Mouse (Mus musculus) liver, adult 2 months (tissue): ENCODE measurements around the gene Ddx28. TPM values are rescaled to one million over a fixed set of nuclear protein-coding genes. Genes with fewer than 3 reads are reported as not detected.

Experiments
- DNase-seq: peaks from one replicate; pipeline ENCODE4 v3.0.0-alpha.2; 2011; ENCODE audit warnings: low read depth, low spot score; ENCODE audit errors: extremely low read depth
- H3K27ac ChIP-seq: fragments of 200-500 bp; replicated peaks from 2 replicates; pipeline ENCODE4 v1.5.1; 2012; ENCODE audit warnings: low read depth, mild to moderate bottlenecking, control low read depth, inconsistent platforms, low read length; ENCODE audit not compliant: insufficient read depth
- H3K27me3 ChIP-seq: fragments of 200-500 bp; 2 replicates; pipeline ENCODE4 v1.6.1; 2012; ENCODE audit warnings: mild to moderate bottlenecking, moderate library complexity, low read length, inconsistent platforms; ENCODE audit not compliant: control insufficient read depth, insufficient read depth
- H3K36me3 ChIP-seq: fragments of 200-500 bp; 2 replicates; pipeline ENCODE4 v1.6.1; 2012; ENCODE audit warnings: low read length, inconsistent platforms; ENCODE audit not compliant: control insufficient read depth, insufficient read depth
- H3K4me1 ChIP-seq: fragments of 200-500 bp; 2 replicates; pipeline ENCODE4 v1.6.1; 2011; ENCODE audit warnings: low read length; ENCODE audit not compliant: control insufficient read depth, insufficient read depth
- H3K4me3 ChIP-seq: fragments of 200-500 bp; 2 replicates; pipeline ENCODE4 v1.5.1; 2011; ENCODE audit warnings: low read depth, mild to moderate bottlenecking, control low read depth, low read length, moderate library complexity; ENCODE audit not compliant: insufficient read depth
- H3K79me2 ChIP-seq: fragments of 200-500 bp; 2 replicates; pipeline ENCODE4 v1.6.1; 2012; ENCODE audit warnings: inconsistent platforms, mild to moderate bottlenecking, low read length, moderate library complexity; ENCODE audit not compliant: control insufficient read depth, insufficient read depth
- H3K9ac ChIP-seq: fragments of 200-500 bp; 2 replicates; pipeline ENCODE4 v1.6.1; 2012; ENCODE audit warnings: low read depth, mild to moderate bottlenecking, control low read depth, inconsistent platforms, low read length
- CTCF ChIP-seq: fragments of 200-500 bp; IDR thresholded peaks from 2 replicates; pipeline ENCODE4 v1.5.1; 2011; ENCODE audit warnings: low read depth, low read length, control low read depth
- POLR2A ChIP-seq: fragments of 200-500 bp; IDR thresholded peaks from 2 replicates; pipeline ENCODE4 v1.6.1; 2011; ENCODE audit warnings: low read length, control low read depth; ENCODE audit not compliant: insufficient read depth; ENCODE audit errors: extremely low read depth
- WGBS: fragments of 180-500 bp; shearing (Covaris S2); methylation state at CpG from one replicate; pipeline ENCODE4 v1.1.7; 2018; 5-methylcytosine and 5-hydroxymethylcytosine counted together
- polyA plus RNA-seq: library from polyadenylated mRNA; depleted of rRNA; stranded (reverse); fragments of >200 nt; gene quantifications from 2 replicates; pipeline ENCODE4 v1.2.3, GENCODE M21; 2012; rRNA removed
- total RNA-seq: library from RNA; depleted of rRNA; stranded (reverse); fragments of >200 nt; gene quantifications from 2 replicates; pipeline ENCODE4 v1.2.3, GENCODE M21; 2014; rRNA removed

Ddx28 gene
- total and polyA plus RNA-seq, 2 experiments = 9.6 to 10.3 TPM

DNA sequence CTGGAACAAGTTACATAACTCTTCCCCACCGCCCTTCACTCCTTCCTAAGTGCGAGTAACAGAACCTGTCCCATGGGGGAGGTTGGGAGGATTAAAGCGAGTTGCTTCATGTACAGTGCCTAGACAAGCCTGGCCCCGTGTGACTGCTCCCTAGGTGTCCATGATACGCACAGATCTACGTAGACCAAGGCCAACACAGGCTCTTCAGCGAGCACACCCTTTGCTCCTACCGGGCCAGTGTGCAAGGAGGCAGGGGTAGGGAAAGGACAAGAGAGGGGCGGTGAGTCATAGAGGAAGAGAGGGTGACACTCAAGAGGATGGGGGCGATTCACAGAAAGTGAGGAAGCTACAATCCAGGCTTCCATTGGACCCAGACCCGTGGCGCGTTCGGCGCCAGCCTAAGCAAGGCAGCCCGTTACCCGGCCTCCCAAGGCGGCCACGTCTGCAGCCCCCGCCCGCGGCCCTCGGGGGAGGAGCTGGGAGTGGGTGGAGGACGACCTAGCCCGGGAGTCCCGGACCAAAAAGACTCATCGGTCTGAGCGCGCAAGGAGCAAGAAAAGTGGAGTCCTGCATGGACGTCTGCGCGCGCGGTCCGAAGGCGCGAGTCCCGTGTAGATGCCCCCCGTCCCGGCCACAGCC lies 46.3 kb downstream of the Ddx28 start:
- peak overlapping the region; percentile 94 for H3K9ac ChIP-seq
- H3K4me3 ChIP-seq = peak overlapping the region; percentile 91
- peaks cover 20% of the 10 kb centered on the region; the same call in 1 of the 2 replicates for H3K79me2 ChIP-seq
- peaks cover 13% of the 10 kb centered on the region for H3K4me1 ChIP-seq
- no peaks in the 10 kb centered on the region for H3K36me3 ChIP-seq
- H3K27me3 ChIP-seq = no peaks in the 10 kb centered on the region
- WGBS = 3% methylated on average over 40 of the region's 40 CpGs
- peak overlapping the region; percentile 67 for H3K27ac ChIP-seq
- TF ChIP-seq POLR2A = no peak
- TF ChIP-seq CTCF = no peak
- no peak for DNase-seq

DNA sequence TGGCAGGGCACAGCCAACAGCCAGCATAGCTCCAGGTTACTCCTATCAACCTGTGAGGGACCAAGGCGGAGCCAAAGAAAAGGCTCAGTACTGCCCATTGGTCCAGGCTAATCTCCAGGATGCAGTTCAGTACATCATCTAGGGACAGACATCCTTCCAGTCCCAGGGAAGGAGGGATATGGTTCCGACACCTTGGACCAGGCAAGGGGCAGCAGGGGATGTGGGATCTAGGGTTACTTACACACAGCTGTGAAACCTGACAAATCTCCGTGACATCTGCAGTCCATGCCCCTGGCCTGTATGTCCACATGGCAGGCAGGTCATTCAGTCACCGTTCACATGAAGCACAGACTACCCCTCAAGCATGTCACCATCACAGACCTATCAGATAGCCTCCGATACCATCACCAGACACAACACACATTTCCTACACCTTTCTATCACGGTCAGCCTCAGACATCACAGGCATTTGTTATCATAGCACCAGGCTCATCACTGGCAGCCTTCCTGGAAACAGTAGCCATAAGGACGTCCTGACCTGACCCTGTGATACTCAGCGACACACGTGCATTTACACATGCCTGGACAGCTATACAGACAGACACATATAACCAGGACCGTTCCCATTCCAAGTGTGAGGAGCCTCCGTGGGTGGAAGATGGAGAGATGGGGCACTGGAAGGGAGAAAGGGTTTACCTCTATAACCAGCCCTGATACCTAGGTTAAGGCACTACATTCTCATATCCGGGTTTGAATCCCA lies 47.0 kb downstream of the Ddx28 start:
- no peaks in the 10 kb centered on the region for H3K36me3 ChIP-seq
- peaks cover 20% of the 10 kb centered on the region; the same call in 1 of the 2 replicates for H3K79me2 ChIP-seq
- no peaks in the 10 kb centered on the region for H3K27me3 ChIP-seq
- H3K4me3 ChIP-seq = peak overlapping the region; percentile 91; the same call in 1 of the 2 replicates
- 53% methylated on average over 12 of the region's 12 CpGs for WGBS
- H3K27ac ChIP-seq = no peak overlapping the region
- peaks cover 13% of the 10 kb centered on the region for H3K4me1 ChIP-seq
- TF ChIP-seq CTCF = no peak
- no peak for TF ChIP-seq POLR2A
- H3K9ac ChIP-seq = no peak overlapping the region; the same call in 1 of the 2 replicates
- peak; percentile 31 for DNase-seq

DNA sequence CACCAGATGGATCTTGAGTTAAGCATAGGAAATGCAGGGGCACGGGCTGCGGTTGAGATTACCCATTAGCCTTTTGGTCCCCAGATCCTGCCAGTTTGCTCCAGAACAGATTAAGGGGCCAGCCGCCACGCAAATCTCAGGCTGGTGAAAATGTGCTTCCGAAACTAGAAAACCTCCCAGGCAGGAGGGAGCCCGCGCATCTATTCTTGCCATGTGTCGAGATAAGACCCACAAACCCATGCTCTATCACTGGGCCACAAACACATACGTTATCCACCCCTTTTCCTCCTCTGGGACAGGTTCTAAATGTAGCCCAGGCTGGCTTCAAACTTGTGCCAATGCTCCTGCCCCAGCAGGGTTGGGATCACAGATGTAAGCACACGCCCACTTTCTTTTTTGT lies 50.1 kb downstream of the Ddx28 start:
- Histone ChIP-seq H3K4me3 (no peak overlapping the region), H3K27me3 (no peaks in the 10 kb centered on the region), H3K4me1 (peaks cover 15% of the 10 kb centered on the region), H3K36me3 (no peaks in the 10 kb centered on the region), H3K79me2 (peaks cover 20% of the 10 kb centered on the region; the same call in 1 of the 2 replicates), H3K9ac (no peak overlapping the region), H3K27ac (no peak overlapping the region)
- 96% methylated on average over 10 of the region's 10 CpGs for WGBS
- DNase-seq = no peak
- TF ChIP-seq POLR2A (no peak), CTCF (no peak)

DNA sequence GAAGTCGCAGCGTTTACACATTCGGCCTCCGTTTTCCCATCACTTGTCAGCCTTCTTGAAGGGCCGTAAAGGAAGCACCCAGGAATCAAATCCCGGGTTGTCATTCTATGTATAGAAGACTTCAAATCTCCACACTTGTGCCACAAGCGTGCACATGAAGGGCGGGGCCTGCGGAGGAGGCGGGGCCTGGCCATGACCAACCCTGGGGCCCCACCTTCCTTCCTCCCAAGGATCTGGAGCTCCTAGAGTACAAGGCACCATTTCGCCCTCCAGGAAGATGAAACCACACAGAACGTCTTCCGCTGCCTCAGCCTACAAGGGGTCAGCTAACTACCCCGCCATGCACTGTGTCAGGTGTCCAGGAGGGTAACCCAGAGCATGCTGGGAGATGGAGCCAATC lies 50.6 kb downstream of the Ddx28 start:
- TF ChIP-seq CTCF (no peak), POLR2A (no peak)
- no peak for DNase-seq
- WGBS = 92% methylated on average over 14 of the region's 14 CpGs
- no peak overlapping the region for H3K9ac ChIP-seq
- peaks cover 13% of the 10 kb centered on the region for H3K4me1 ChIP-seq
- H3K36me3 ChIP-seq = no peaks in the 10 kb centered on the region
- H3K4me3 ChIP-seq = no peak overlapping the region
- no peaks in the 10 kb centered on the region for H3K27me3 ChIP-seq
- no peak overlapping the region for H3K27ac ChIP-seq
- peaks cover 20% of the 10 kb centered on the region; the same call in 1 of the 2 replicates for H3K79me2 ChIP-seq

Other genes starting within 250 kb of the Ddx28 start
- 19.7 and 26.9 TPM in 2 replicates for gene Ranbp10, start 184.5 kb downstream of the Ddx28 start, total RNA-seq
- 37.1 and 38.0 TPM in 2 replicates for gene Ranbp10, start 184.5 kb downstream of the Ddx28 start, polyA plus RNA-seq
- gene Tsnaxip1, start 184.2 kb downstream of the Ddx28 start, total RNA-seq = not detected in 2 replicates
- not detected in 2 replicates for gene Tsnaxip1, start 184.2 kb downstream of the Ddx28 start, polyA plus RNA-seq
- gene Cenpt, start 158.6 kb downstream of the Ddx28 start, total RNA-seq = 0.92 and 1.4 TPM in 2 replicates
- 1.9 and 2.1 TPM in 2 replicates for gene Cenpt, start 158.6 kb downstream of the Ddx28 start, polyA plus RNA-seq
- gene Thap11, start 156.8 kb downstream of the Ddx28 start, total RNA-seq = 11.3 and 15.6 TPM in 2 replicates
- 26.9 and 28.5 TPM in 2 replicates for gene Thap11, start 156.8 kb downstream of the Ddx28 start, polyA plus RNA-seq
- gene Nutf2, start 151.3 kb downstream of the Ddx28 start, total RNA-seq = 21.6 and 28.1 TPM in 2 replicates
- gene Nutf2, start 151.3 kb downstream of the Ddx28 start, polyA plus RNA-seq = 23.9 and 29.3 TPM in 2 replicates
- 7.5 and 12.1 TPM in 2 replicates for gene Edc4, start 131.0 kb downstream of the Ddx28 start, total RNA-seq
- gene Edc4, start 131.0 kb downstream of the Ddx28 start, polyA plus RNA-seq = 20.0 and 32.0 TPM in 2 replicates
- not detected in 2 replicates for gene Nrn1l, start 118.3 kb downstream of the Ddx28 start, total RNA-seq
- gene Nrn1l, start 118.3 kb downstream of the Ddx28 start, polyA plus RNA-seq = 0.35 and 1.5 TPM in 2 replicates
- gene Pskh1, start 111.4 kb downstream of the Ddx28 start, total RNA-seq = 19.0 and 20.1 TPM in 2 replicates
- gene Pskh1, start 111.4 kb downstream of the Ddx28 start, polyA plus RNA-seq = 35.9 and 37.9 TPM in 2 replicates
- 8.5 and 59.0 TPM in 2 replicates for gene Ctrl, start 78.0 kb downstream of the Ddx28 start, total RNA-seq
- gene Ctrl, start 78.0 kb downstream of the Ddx28 start, polyA plus RNA-seq = 1.6 and 2.0 TPM in 2 replicates
- 86.8 and 109 TPM in 2 replicates for gene Psmb10, start 73.4 kb downstream of the Ddx28 start, total RNA-seq
- gene Psmb10, start 73.4 kb downstream of the Ddx28 start, polyA plus RNA-seq = 122 and 139 TPM in 2 replicates
- 215 and 324 TPM in 2 replicates for gene Lcat, start 68.5 kb downstream of the Ddx28 start, total RNA-seq
- gene Lcat, start 68.5 kb downstream of the Ddx28 start, polyA plus RNA-seq = 919 and 969 TPM in 2 replicates
- 10.8 and 14.2 TPM in 2 replicates for gene Slc12a4, start 45.8 kb downstream of the Ddx28 start, total RNA-seq
- 10.7 and 16.0 TPM in 2 replicates for gene Slc12a4, start 45.8 kb downstream of the Ddx28 start, polyA plus RNA-seq
- not detected in 2 replicates for gene Dpep3, start 32.5 kb downstream of the Ddx28 start, total RNA-seq
- gene Dpep3, start 32.5 kb downstream of the Ddx28 start, polyA plus RNA-seq = not detected in 2 replicates
- gene Dus2, start 20.5 kb downstream of the Ddx28 start, total RNA-seq = 5.7 and 6.8 TPM in 2 replicates
- 5.6 and 7.1 TPM in 2 replicates for gene Dus2, start 20.5 kb downstream of the Ddx28 start, polyA plus RNA-seq
- gene Dpep2nb, start 5.9 kb downstream of the Ddx28 start, total RNA-seq = not detected in 2 replicates
- not detected in 2 replicates for gene Dpep2nb, start 5.9 kb downstream of the Ddx28 start, polyA plus RNA-seq
- 8.5 and 10.8 TPM in 2 replicates for gene Nfatc3, start 47.0 kb upstream of the Ddx28 start, total RNA-seq
- 10.6 and 13.3 TPM in 2 replicates for gene Nfatc3, start 47.0 kb upstream of the Ddx28 start, polyA plus RNA-seq
- gene Esrp2, start 125.1 kb upstream of the Ddx28 start, total RNA-seq = 43.6 and 50.5 TPM in 2 replicates
- gene Esrp2, start 125.1 kb upstream of the Ddx28 start, polyA plus RNA-seq = 76.8 and 86.2 TPM in 2 replicates
- 11.3 and 12.5 TPM in 2 replicates for gene Pla2g15, start 138.5 kb upstream of the Ddx28 start, total RNA-seq
- 8.7 and 10.6 TPM in 2 replicates for gene Pla2g15, start 138.5 kb upstream of the Ddx28 start, polyA plus RNA-seq
- gene Slc7a6, start 157.0 kb upstream of the Ddx28 start, total RNA-seq = 0.09 and 0.27 TPM in 2 replicates
- gene Slc7a6, start 157.0 kb upstream of the Ddx28 start, polyA plus RNA-seq = 0.21 and 0.91 TPM in 2 replicates
- 21.9 and 23.0 TPM in 2 replicates for gene Slc7a6os, start 199.1 kb upstream of the Ddx28 start, total RNA-seq
- 8.3 and 11.0 TPM in 2 replicates for gene Slc7a6os, start 199.1 kb upstream of the Ddx28 start, polyA plus RNA-seq
- 9.7 and 9.9 TPM in 2 replicates for gene Prmt7, start 199.1 kb upstream of the Ddx28 start, total RNA-seq
- 8.8 and 12.0 TPM in 2 replicates for gene Prmt7, start 199.1 kb upstream of the Ddx28 start, polyA plus RNA-seq